Mouse (Mus musculus) T-cell, adult 66 days (primary cell): ENCODE measurements around the gene Ccnb3. TPM values are rescaled to one million over a fixed set of nuclear protein-coding genes. Genes with fewer than 3 reads are reported as not detected.

Experiments
- total RNA-seq, 2 experiments: library from RNA; stranded (reverse); gene quantifications; 3 replicates in 1 of 2; 4 replicates in 1 of 2; pipeline ENCODE4 v1.2.4; 2023

Gene Ccnb3
- total RNA-seq: not detected

GRCm38 (mm10) chrX:7041519-7041918 lies at the start of gene Ccnb3:
Gene Ccnb3 (minus strand): TSS chrX:7041619.

GRCm38 (mm10) chrX:7067219-7067618 lies 25.8 kb upstream of the Ccnb3 start, which contains the start of gene Akap4:
Gene Akap4 (plus strand): TSS chrX:7067519.

Other genes starting within 250 kb of the Ccnb3 start
- not detected for gene Akap4, start 25.9 kb upstream of the Ccnb3 start, total RNA-seq